Mouse (Mus musculus) layer of hippocampus, adult 9-10 months (tissue): ENCODE measurements around the gene H2-DMa.

Experiments
- DNase-seq: peaks from one replicate; pipeline ENCODE4 v3.0.0; 2022; ENCODE audit warnings: low spot score

Gene H2-DMa

GRCm38 (mm10) chr17:34104804-34105203, 14.5 kb upstream of the H2-DMa start:
- DNase-seq: no peak

DNA sequence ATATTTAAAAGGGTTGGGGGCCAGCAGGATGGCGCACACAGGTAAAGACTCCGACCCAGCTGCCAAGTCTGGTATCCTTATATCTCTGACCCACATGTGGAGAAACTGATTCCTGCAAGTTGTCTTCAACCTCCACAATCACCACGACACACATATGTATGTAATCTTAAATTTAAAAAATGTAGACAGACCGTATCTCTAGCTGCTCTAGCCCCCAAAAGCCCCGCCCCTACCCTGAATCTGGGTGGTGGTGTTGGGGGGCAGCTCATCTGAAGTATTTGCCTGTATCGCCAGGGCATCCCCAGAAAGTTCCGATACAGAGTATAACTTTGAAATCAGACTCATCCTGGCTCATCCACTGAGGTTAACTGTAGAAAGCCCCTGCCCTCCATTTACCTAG, 12.8 kb upstream of the H2-DMa start:
- no peak for DNase-seq

GRCm38 (mm10) chr17:34107109-34107867, 12.1 kb upstream of the H2-DMa start:
- DNase-seq: no peak

DNA sequence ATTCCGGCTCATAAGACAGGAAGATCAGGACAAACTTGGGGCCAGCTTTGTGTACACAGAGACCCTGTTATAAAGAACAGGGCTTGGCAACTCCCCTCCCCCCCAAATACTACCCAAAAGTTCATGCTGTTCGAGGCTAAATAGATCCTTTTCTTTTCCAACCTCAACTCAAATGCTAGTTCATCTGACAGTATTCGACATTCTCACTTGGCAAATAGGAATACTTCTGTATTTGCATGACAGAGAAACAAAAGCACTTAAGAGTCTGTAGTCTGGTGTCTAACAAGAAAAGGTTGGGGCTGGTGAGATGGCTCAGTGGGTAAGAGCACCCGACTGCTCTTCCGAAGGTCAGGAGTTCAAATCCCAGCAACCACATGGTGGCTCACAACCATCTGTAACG, 10.9 kb upstream of the H2-DMa start:
- DNase-seq: no peak

DNA sequence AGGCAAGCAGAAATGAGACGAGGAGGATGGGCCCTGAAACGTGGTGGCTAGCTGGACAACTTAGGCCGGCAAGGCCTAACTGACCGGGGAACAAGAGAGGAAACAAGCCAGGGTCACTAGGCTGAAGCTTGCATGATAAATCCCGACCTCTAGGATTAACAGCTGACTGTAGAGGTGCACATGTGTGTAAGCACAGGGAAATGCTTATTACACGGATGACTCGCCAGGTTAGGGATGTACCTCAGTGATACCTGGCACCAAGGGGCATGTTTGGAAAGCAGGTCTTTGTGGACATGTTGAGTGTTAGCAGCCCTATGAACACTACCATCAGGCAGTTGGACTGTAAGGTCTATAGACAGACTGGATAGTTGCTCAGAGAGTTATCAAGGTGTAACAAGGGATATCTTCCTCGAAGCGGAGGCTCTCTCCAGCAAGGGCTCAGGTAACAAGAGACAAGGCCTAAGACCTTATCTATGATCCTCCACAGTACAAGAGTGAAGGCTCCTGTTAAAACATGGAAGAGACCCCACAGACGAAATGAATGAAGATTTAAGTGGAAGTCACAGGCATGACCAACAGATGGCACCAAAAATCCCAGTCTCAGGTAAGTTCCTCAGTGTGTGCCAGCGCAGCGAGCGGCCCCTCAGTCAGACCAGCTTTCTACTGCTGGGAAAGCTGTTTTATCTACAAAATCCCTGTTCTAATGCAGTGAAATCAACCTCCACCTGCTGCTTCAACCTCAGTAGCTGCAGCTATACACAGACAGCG, 10.1 kb upstream of the H2-DMa start:
- no peak for DNase-seq

DNA sequence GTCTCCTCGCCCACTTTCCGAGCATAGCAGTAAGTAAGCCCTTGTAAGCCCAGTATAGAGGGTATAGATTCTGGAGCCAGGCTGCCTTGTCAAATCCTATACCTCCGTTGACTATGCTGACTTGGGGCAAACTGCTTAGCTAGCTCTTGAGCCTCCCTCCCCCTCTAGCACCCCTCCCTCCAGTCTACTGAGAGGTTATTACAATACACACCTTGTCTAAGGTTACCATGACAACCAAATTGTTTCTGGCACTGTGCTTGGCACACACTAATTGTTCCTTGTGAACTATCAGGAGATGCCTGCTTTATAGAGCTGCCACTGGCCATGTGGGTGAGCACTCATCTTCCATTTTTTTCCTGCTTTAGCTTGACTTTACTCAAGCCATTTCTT, 9.5 kb upstream of the H2-DMa start:
- DNase-seq: no peak

- DNase-seq: no peak
Observed at GRCm38 (mm10) chr17:34110309-34110708, 9.0 kb upstream of the H2-DMa start.

GRCm38 (mm10) chr17:34114114-34114513, 5.2 kb upstream of the H2-DMa start:
- DNase-seq: no peak

GRCm38 (mm10) chr17:34116736-34117370, 2.5 kb upstream of the H2-DMa start:
- DNase-seq: no peak

DNA sequence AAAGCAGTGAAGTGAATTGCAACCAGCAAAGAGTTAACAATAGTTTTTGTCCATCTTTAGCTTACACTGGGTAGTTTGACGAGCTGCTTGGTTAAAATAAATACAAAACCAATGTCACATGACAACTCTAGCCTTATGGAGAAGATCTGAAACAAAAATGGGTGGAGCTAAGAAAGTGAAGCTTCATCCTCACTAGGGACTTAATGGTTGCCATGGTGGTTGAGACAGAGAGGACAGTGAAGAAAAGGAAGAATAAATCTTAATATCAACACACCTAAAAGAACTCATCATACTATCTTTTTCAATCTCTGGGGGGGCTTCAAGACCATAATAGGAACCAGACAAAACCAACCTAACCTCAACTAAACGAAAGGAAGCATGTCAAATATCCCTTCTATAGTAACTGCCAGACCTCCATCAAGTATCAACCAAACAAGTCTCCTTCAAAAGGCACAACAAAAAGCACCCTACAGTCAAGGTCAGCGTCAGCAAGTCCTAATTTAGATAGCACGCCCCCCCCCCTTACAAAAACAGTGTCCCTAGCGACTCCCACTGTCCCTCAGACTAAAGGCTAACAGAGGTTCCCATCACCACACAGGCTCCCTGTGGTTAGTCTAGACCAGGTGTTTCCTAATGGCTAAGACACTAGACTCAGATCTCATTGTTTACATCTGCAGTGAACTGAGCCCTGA, 1.8 kb upstream of the H2-DMa start:
- no peak for DNase-seq

DNA sequence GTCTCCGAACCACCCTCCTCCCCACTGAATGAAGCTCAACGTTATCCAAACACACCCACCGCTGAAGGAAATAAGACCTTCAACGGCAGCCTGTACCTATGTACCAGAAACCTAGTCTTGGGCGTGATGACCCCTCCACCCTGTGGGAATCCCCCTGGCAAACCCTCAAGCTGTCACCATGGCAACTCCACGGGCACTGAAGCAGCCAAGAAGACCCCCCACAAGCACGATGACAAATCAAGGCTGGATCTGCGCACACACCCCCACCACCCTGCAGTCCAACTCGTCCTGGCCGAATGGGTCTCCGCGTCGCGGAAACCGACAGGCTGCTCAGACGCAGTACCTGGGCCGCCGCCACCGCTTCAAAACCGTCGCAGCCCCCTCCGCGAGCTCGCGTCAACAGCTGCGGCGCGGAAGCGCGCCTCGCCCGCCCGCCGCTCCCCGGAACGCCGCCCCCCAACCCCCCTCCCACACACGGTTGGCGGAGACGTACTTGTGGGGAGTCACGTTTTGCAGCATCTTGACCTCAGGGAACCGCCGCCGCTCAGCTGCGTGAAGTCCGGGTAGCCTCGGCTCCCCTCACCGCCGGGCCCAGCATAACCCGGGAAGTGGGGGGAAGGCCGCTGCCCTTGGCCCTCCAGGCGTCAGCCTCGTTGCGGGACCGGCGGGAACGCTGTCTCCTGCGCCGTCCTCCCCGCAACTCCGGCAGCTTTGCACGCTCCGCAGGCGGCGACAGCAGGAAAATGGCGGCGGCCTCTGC, 1.0 kb upstream of the H2-DMa start:
- DNase-seq: no peak

DNA sequence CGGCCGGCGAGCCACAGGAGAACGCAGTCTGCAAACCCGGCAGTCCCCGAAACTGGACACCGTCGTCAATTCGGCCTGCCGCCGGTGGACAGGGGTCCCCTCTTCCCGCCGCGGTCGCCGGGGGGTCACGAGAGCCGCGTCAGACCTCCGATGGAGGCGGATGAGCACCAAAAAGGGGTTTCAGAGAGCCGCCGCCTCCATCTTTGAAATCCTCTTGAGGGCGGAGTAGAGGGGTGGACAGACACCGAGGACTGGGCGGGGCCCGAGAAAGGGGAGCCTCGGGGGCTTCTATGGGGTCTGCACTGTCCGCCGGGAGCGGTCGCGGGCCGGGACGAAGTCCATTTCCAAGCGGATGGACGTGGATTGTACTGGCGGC, 480 bp upstream of the H2-DMa start:
- DNase-seq: no peak

DNA sequence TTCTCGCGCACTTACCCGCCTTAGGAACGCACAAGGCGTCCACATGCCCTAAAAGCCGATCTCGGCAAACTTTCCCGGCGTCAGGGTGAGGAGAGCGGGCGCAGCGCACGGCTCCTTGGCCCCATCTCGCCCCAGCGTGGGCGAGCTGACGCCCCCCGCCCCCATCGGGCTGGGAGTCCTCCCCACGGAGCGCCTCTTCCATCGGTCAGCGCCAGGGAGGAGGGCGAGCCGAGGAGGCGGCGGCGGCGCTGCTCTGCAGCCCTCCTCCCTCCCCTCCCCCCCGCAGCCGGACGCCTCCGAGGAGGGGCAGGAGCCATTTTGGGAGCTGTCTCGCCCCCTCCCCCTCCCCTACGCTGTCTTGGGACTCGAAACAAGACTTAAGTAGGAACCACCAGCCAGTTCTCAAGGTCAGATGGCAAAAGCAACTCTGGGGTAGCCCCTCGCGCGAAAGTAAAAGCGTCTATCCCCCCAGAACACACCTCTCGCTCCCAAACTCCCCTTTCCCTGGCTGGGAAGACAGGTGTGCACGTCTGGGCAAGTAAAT, 911 bp downstream of the H2-DMa start:
- DNase-seq: no peak

DNA sequence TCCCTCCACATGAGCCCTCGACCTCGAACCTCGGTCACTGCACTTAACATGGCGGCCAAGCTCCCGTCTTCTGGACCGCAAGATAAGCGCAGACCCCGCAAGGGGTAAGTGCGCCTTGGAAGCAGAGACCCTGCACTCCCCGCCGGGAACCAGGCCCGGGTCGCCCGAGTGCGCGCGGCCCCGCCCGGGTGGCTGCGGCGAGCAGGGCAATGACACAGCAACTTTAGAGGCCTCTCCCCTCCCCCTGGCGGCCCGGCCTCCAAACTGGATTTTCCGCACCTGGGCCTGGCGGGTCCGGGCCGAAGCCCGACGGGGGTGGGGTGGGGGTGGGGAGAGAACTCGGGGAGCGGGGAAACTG, 1.5 kb downstream of the H2-DMa start:
- DNase-seq: no peak

GRCm38 (mm10) chr17:34121172-34121878, 2.0 kb downstream of the H2-DMa start:
- DNase-seq: peak; percentile 80

GRCm38 (mm10) chr17:34121879-34122187, 2.5 kb downstream of the H2-DMa start:
- DNase-seq: no peak

DNA sequence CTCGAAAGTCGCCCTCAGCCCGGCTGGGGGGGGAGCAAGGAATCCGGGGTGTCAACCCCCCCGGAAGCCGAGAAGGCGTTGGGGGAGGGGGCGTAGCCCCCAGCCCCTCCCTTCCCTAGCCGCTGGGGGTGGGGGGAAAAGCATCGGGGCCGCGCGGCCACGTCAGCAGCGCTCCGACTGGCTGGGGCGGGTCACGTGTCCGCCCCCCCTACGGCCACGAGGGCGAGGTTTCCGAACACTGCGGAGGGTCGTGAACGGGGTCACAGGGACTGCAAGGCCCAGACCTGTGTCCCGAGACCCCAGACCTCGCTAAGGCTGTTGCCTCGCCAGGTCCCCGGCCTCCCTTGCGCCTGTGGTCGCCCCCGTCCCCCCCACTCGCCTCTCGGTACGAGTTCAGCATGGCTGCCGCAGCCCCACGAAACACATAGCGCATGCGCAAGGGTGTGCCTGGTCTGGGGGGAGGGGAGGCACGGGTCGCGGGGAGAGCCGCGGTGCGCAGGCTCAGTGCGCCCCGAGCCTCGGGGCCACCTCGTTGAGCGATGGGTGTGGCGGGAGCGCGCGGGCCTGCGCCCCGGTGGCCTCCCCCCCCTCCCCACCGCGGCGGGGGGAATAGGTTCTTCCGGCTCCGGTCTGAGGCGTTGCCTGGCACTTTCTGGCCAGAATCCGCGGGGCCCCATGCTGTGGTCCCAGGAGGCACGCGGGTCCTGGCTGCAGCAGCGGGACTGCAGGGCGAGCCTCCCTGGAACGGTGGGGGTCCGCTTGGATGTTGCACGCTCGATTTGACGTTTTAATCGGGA, 3.0 kb downstream of the H2-DMa start, which contains the start of gene Brd2:
Gene Brd2 (minus strand): TSS at position 447 of the 797 bp plus-strand sequence.
- DNase-seq: peak; percentile 91

GRCm38 (mm10) chr17:34123111-34123510, 3.8 kb downstream of the H2-DMa start:
- DNase-seq: no peak

DNA sequence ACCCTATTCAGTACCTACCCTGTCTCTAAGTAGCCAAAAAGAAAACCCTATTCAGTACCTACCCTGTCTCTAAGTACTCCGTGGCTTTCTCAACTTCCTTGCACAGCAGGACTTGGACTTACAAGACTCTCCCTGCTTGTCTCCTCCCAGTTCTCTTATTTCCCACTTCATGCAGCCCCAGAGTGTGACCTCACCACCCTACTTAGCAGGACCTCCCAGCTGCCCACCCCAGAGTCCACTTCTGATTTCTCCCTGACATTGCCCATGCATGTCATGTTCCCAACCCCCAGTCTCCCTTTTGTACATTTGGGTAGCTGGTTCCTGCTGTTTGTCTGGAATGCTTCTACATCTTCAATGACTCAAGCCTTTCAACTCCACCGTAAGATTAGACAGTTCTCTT, 4.2 kb downstream of the H2-DMa start:
- DNase-seq: no peak

DNA sequence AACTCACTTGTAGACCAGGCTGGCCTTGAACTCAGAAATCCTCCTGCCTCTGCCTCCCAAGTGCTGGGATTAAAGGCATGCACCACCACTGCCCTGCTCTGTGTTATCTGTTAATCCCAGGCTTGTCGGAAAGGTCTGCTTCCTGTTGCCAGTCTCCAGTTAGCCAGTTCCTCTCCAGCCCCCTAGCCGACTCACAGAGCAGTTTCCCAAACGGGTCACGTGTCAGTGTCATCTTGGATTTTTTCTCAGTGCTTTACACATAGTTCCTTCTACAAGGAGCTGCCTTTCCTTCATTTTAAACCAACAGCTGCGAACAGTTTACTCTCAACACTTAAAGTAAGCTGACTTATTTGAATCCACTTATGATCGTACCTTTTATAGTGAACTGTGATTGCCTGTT, 5.3 kb downstream of the H2-DMa start:
- DNase-seq: no peak
